Mouse (Mus musculus): Measurements from ENCODE around the gene Ecsit. TPM values are rescaled to one million over a fixed set of nuclear protein-coding genes. Genes with fewer than 3 reads are reported as not detected.

Ecsit gene
- polyA plus RNA-seq, 1 experiment from 2014 or later = 50.5 TPM

GRCm38 (mm10) chr9:22070791-22071573 lies 14.3 kb downstream of the Ecsit start, which contains the start of the genes Gm49318 and Zfp653:
Gene Gm49318, minus strand, starts transcription at chr9:22071259.
Gene Zfp653, minus strand, starts transcription at chr9:22071376.
- ATAC-seq (ENCODE audit: insufficient number of reproducible peaks, insufficient read depth, low FRiP score, low read depth) = peak; percentile 98
- H3K9ac ChIP-seq (ENCODE audit: low read length) = peak within 1 kb of the TSS; percentile 79
- no peaks in the 10 kb centered on the region for H3K9me3 ChIP-seq (ENCODE audit: control insufficient read depth, low read length)
- H3K4me1 ChIP-seq (ENCODE audit: control insufficient read depth in 2 of 2, insufficient read depth in 2 of 2, low read length in 2 of 2) = peaks cover 3 to 11% of the 10 kb centered on the region in 2 experiments; a peak in 2 of 4 replicates
- no peaks in the 10 kb centered on the region for H3K27me3 ChIP-seq (ENCODE audit: control insufficient read depth, insufficient read depth, low read length)
- WGBS = under 1% methylated on average over 87 of the region's 87 CpGs
- peaks cover 55% of the 10 kb centered on the region for H3K36me3 ChIP-seq (ENCODE audit: control insufficient read depth, insufficient read depth, low read length)
- H3K4me2 ChIP-seq (ENCODE audit: low read length) = peak within 1 kb of the TSS; percentile 57
- peak within 1 kb of the TSS; percentile 58 to 96 for H3K4me3 ChIP-seq (ENCODE audit: control insufficient read depth in 1 of 2, insufficient read depth in 1 of 2, low read depth in 1 of 2, low read length in 2 of 2)
- H3K27ac ChIP-seq (replicated peaks in 1 of 2; ENCODE audit: control insufficient read depth in 1 of 2, insufficient read depth in 1 of 2, low read depth in 2 of 2, low read length in 2 of 2) = peak within 1 kb of the TSS; percentile 95 to 97

- Histone ChIP-seq H3K36me3 (ENCODE audit: control insufficient read depth, insufficient read depth, low read length) (peaks cover 58% of the 10 kb centered on the region), H3K4me3 (ENCODE audit: control insufficient read depth in 1 of 2, insufficient read depth in 1 of 2, low read depth in 1 of 2, low read length in 2 of 2) (peak overlapping the region; percentile 50 to 58), H3K4me1 (ENCODE audit: control insufficient read depth in 2 of 2, insufficient read depth in 2 of 2, low read length in 2 of 2) (peaks cover 3 to 11% of the 10 kb centered on the region in 2 experiments; a peak in 2 of 4 replicates), H3K9me3 (ENCODE audit: control insufficient read depth, low read length) (no peaks in the 10 kb centered on the region), H3K4me2 (ENCODE audit: low read length) (peak overlapping the region; percentile 57), H3K9ac (ENCODE audit: low read length) (peak overlapping the region; percentile 79), H3K27me3 (ENCODE audit: control insufficient read depth, insufficient read depth, low read length) (no peaks in the 10 kb centered on the region), H3K27ac (replicated peaks in 1 of 2; ENCODE audit: control insufficient read depth in 1 of 2, insufficient read depth in 1 of 2, low read depth in 2 of 2, low read length in 2 of 2) (peak overlapping the region; percentile 68 to 95)
- no peak for ATAC-seq (ENCODE audit: insufficient number of reproducible peaks, insufficient read depth, low FRiP score, low read depth)
- WGBS = 56% methylated on average over 4 of the region's 4 CpGs
Observed at GRCm38 (mm10) chr9:22069881-22070553, 15.2 kb downstream of the Ecsit start.

- WGBS = 87% methylated on average over 5 of the region's 5 CpGs
- no peak overlapping the region for H3K27ac ChIP-seq (replicated peaks in 1 of 2; ENCODE audit: control insufficient read depth in 1 of 2, insufficient read depth in 1 of 2, low read depth in 2 of 2, low read length in 2 of 2)
- no peak overlapping the region for H3K4me3 ChIP-seq (ENCODE audit: control insufficient read depth in 1 of 2, insufficient read depth in 1 of 2, low read depth in 1 of 2, low read length in 2 of 2)
- H3K4me1 ChIP-seq (ENCODE audit: control insufficient read depth in 2 of 2, insufficient read depth in 2 of 2, low read length in 2 of 2) = peaks cover 3 to 11% of the 10 kb centered on the region in 2 experiments; a peak in 2 of 4 replicates
- H3K4me2 ChIP-seq (ENCODE audit: low read length) = no peak overlapping the region
- no peaks in the 10 kb centered on the region for H3K9me3 ChIP-seq (ENCODE audit: control insufficient read depth, low read length)
- peaks cover 58% of the 10 kb centered on the region for H3K36me3 ChIP-seq (ENCODE audit: control insufficient read depth, insufficient read depth, low read length)
- no peaks in the 10 kb centered on the region for H3K27me3 ChIP-seq (ENCODE audit: control insufficient read depth, insufficient read depth, low read length)
- no peak overlapping the region for H3K9ac ChIP-seq (ENCODE audit: low read length)
- ATAC-seq (ENCODE audit: insufficient number of reproducible peaks, insufficient read depth, low FRiP score, low read depth) = no peak
Observed at GRCm38 (mm10) chr9:22067195-22067594, 18.0 kb downstream of the Ecsit start.

- H3K27me3 ChIP-seq (ENCODE audit: control insufficient read depth, insufficient read depth, low read length) = no peaks in the 10 kb centered on the region
- H3K4me2 ChIP-seq (ENCODE audit: low read length) = no peak overlapping the region
- H3K4me1 ChIP-seq (ENCODE audit: control insufficient read depth in 2 of 2, insufficient read depth in 2 of 2, low read length in 2 of 2) = peaks cover 3 to 11% of the 10 kb centered on the region in 2 experiments; a peak in 2 of 4 replicates
- H3K36me3 ChIP-seq (ENCODE audit: control insufficient read depth, insufficient read depth, low read length) = peaks cover 65% of the 10 kb centered on the region
- no peak for ATAC-seq (ENCODE audit: insufficient number of reproducible peaks, insufficient read depth, low FRiP score, low read depth)
- H3K9me3 ChIP-seq (ENCODE audit: control insufficient read depth, low read length) = no peaks in the 10 kb centered on the region
- no peak overlapping the region for H3K27ac ChIP-seq (replicated peaks in 1 of 2; ENCODE audit: control insufficient read depth in 1 of 2, insufficient read depth in 1 of 2, low read depth in 2 of 2, low read length in 2 of 2)
- 66% methylated on average over 3 of the region's 3 CpGs for WGBS
- no peak overlapping the region for H3K9ac ChIP-seq (ENCODE audit: low read length)
- no peak overlapping the region for H3K4me3 ChIP-seq (ENCODE audit: control insufficient read depth in 1 of 2, insufficient read depth in 1 of 2, low read depth in 1 of 2, low read length in 2 of 2)
Observed at GRCm38 (mm10) chr9:22066433-22066832, 18.8 kb downstream of the Ecsit start.

DNA sequence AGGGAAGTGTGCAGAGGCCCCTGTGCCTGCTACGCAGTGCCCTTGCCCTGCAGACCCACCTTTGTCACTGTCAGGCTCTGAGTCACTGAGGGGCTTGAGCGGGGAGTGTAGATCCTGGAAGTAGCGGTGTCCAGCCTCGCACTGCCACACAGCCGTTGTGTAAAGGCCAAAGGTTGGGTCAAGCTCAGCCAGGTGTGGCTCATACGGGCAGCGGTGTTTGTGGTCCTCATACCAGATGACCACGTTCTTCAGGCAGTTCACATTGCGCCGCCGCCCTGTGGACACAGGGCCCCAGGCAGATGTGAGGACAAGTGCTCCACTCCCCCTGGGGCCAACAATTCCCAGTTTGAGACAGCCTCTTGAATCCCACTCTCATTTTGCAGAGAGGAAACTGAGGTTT lies 19.6 kb downstream of the Ecsit start:
- no peak overlapping the region for H3K9ac ChIP-seq (ENCODE audit: low read length)
- WGBS = 93% methylated on average over 11 of the region's 11 CpGs
- H3K4me1 ChIP-seq (ENCODE audit: control insufficient read depth in 2 of 2, insufficient read depth in 2 of 2, low read length in 2 of 2) = peaks cover 3 to 11% of the 10 kb centered on the region in 2 experiments; a peak in 2 of 4 replicates
- H3K4me3 ChIP-seq (ENCODE audit: control insufficient read depth in 1 of 2, insufficient read depth in 1 of 2, low read depth in 1 of 2, low read length in 2 of 2) = no peak overlapping the region
- H3K27ac ChIP-seq (replicated peaks in 1 of 2; ENCODE audit: control insufficient read depth in 1 of 2, insufficient read depth in 1 of 2, low read depth in 2 of 2, low read length in 2 of 2) = no peak overlapping the region
- no peak overlapping the region for H3K4me2 ChIP-seq (ENCODE audit: low read length)
- H3K9me3 ChIP-seq (ENCODE audit: control insufficient read depth, low read length) = no peaks in the 10 kb centered on the region
- ATAC-seq (ENCODE audit: insufficient number of reproducible peaks, insufficient read depth, low FRiP score, low read depth) = no peak
- H3K27me3 ChIP-seq (ENCODE audit: control insufficient read depth, insufficient read depth, low read length) = no peaks in the 10 kb centered on the region
- H3K36me3 ChIP-seq (ENCODE audit: control insufficient read depth, insufficient read depth, low read length) = peaks cover 73% of the 10 kb centered on the region

- Histone ChIP-seq H3K4me2 (ENCODE audit: low read length) (no peak overlapping the region), H3K27ac (replicated peaks in 1 of 2; ENCODE audit: control insufficient read depth in 1 of 2, insufficient read depth in 1 of 2, low read depth in 2 of 2, low read length in 2 of 2) (no peak overlapping the region), H3K9ac (ENCODE audit: low read length) (no peak overlapping the region), H3K36me3 (ENCODE audit: control insufficient read depth, insufficient read depth, low read length) (peaks cover 85% of the 10 kb centered on the region), H3K27me3 (ENCODE audit: control insufficient read depth, insufficient read depth, low read length) (no peaks in the 10 kb centered on the region), H3K4me1 (ENCODE audit: control insufficient read depth in 2 of 2, insufficient read depth in 2 of 2, low read length in 2 of 2) (no peaks in the 10 kb centered on the region), H3K4me3 (ENCODE audit: control insufficient read depth in 1 of 2, insufficient read depth in 1 of 2, low read depth in 1 of 2, low read length in 2 of 2) (no peak overlapping the region), H3K9me3 (ENCODE audit: control insufficient read depth, low read length) (no peaks in the 10 kb centered on the region)
- 89% methylated on average over 3 of the region's 3 CpGs for WGBS
- no peak for ATAC-seq (ENCODE audit: insufficient number of reproducible peaks, insufficient read depth, low FRiP score, low read depth)
Observed at GRCm38 (mm10) chr9:22064341-22064740, 20.9 kb downstream of the Ecsit start.

DNA sequence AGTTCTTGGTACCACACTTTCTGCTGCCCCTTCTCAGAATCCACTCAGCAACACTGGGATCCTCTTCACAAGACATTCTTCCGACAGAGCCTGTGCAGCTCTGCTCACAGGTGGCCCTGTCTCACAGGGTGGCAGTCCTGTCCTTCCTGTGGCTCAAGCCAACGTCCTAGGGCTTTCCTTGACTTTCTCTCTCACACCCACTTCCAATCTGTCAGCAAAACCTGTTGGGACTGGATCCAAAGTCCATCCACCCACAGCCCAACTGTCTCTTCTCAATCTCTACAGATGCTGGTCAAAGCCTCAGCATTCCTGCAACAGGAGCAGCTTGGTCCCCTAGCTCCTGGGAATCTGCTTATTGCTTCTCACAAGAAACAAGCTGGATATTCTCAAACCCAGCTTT lies 23.9 kb downstream of the Ecsit start:
- peaks cover 85% of the 10 kb centered on the region for H3K36me3 ChIP-seq (ENCODE audit: control insufficient read depth, insufficient read depth, low read length)

More for the DNA sequence above, 23.9 kb downstream of the Ecsit start:
- H3K4me3 ChIP-seq (ENCODE audit: control insufficient read depth in 1 of 2, insufficient read depth in 1 of 2, low read depth in 1 of 2, low read length in 2 of 2) = no peak overlapping the region
- no peak overlapping the region for H3K9ac ChIP-seq (ENCODE audit: low read length)
- no peaks in the 10 kb centered on the region for H3K4me1 ChIP-seq (ENCODE audit: control insufficient read depth in 2 of 2, insufficient read depth in 2 of 2, low read length in 2 of 2)
- 59% methylated on average over 2 of the region's 2 CpGs for WGBS
- no peak overlapping the region for H3K4me2 ChIP-seq (ENCODE audit: low read length)
- no peak overlapping the region for H3K27ac ChIP-seq (replicated peaks in 1 of 2; ENCODE audit: control insufficient read depth in 1 of 2, insufficient read depth in 1 of 2, low read depth in 2 of 2, low read length in 2 of 2)
- H3K27me3 ChIP-seq (ENCODE audit: control insufficient read depth, insufficient read depth, low read length) = 0 out of 2 replicates have a peak, but pooled peaks cover under 1% of the 10 kb centered on the region
- ATAC-seq (ENCODE audit: insufficient number of reproducible peaks, insufficient read depth, low FRiP score, low read depth) = no peak
- no peaks in the 10 kb centered on the region for H3K9me3 ChIP-seq (ENCODE audit: control insufficient read depth, low read length)

Measured in heart, embryonic 14.5 days (tissue).